Mouse (Mus musculus): ENCODE measurements around the gene Them5. TPM values are rescaled to one million over a fixed set of nuclear protein-coding genes. Genes with fewer than 3 reads are reported as not detected.

The Them5 gene
- polyA plus RNA-seq, 1 experiment from 2014 or later, result 199 TPM

- no peak for ATAC-seq (ENCODE audit: insufficient number of reproducible peaks, low FRiP score, low TSS enrichment, low read depth)
- H3K4me1 ChIP-seq, result no peaks in the 10 kb centered on the region
- H3K27me3 ChIP-seq, result no peaks in the 10 kb centered on the region
- H3K4me3 ChIP-seq, result no peak overlapping the region
- H3K36me3 ChIP-seq, result no peaks in the 10 kb centered on the region
- H3K9me3 ChIP-seq, result no peaks in the 10 kb centered on the region
- no peak overlapping the region for H3K27ac ChIP-seq
- H3K9ac ChIP-seq, result no peak overlapping the region
- 70% methylated on average over 3 of the region's 3 CpGs for WGBS
- H3K4me2 ChIP-seq, result no peak overlapping the region
Measured at GRCm38 (mm10) chr3:94344897-94345296, 3.0 kb downstream of the Them5 start.

- Histone ChIP-seq H3K27me3 (no peaks in the 10 kb centered on the region), H3K4me2 (no peak overlapping the region), H3K27ac (no peak overlapping the region), H3K4me1 (no peaks in the 10 kb centered on the region), H3K4me3 (no peak overlapping the region), H3K9me3 (no peaks in the 10 kb centered on the region), H3K36me3 (no peaks in the 10 kb centered on the region), H3K9ac (no peak overlapping the region)
- no peak for ATAC-seq (ENCODE audit: insufficient number of reproducible peaks, low FRiP score, low TSS enrichment, low read depth)
- WGBS, result 79% methylated on average over 2 of the region's 2 CpGs
Measured at GRCm38 (mm10) chr3:94348146-94348545, 6.2 kb downstream of the Them5 start.

- ATAC-seq (ENCODE audit: insufficient number of reproducible peaks, low FRiP score, low TSS enrichment, low read depth), result no peak
- Histone ChIP-seq H3K9ac (no peak overlapping the region), H3K27ac (no peak overlapping the region), H3K4me3 (no peak overlapping the region), H3K4me1 (peaks cover 21% of the 10 kb centered on the region), H3K27me3 (peaks cover 18% of the 10 kb centered on the region), H3K9me3 (no peaks in the 10 kb centered on the region), H3K36me3 (no peaks in the 10 kb centered on the region), H3K4me2 (no peak overlapping the region)
- 0% methylated on average over 1 of the region's 1 CpGs for WGBS
Measured at GRCm38 (mm10) chr3:94360812-94361211, 18.9 kb downstream of the Them5 start.

GRCm38 (mm10) chr3:94362138-94362537 is 20.2 kb downstream of the Them5 start, which contains the start of gene C2cd4d:
Gene C2cd4d, plus strand, starts transcription at chr3:94362438.
- H3K36me3 ChIP-seq, result no peaks in the 10 kb centered on the region
- peak within 1 kb of the TSS; percentile 79 for H3K9ac ChIP-seq
- H3K4me2 ChIP-seq, result peak within 1 kb of the TSS; percentile 92
- peaks cover 18% of the 10 kb centered on the region for H3K27me3 ChIP-seq
- no peaks in the 10 kb centered on the region for H3K9me3 ChIP-seq
- no peak within 1 kb of the TSS for H3K27ac ChIP-seq
- ATAC-seq (ENCODE audit: insufficient number of reproducible peaks, low FRiP score, low TSS enrichment, low read depth), result no peak
- 63% methylated on average over 7 of the region's 7 CpGs for WGBS
- H3K4me3 ChIP-seq, result peak within 1 kb of the TSS; percentile 60
- H3K4me1 ChIP-seq, result peaks cover 21% of the 10 kb centered on the region

GRCm38 (mm10) chr3:94363291-94364153 is 21.6 kb downstream of the Them5 start:
- H3K4me1 ChIP-seq, result peaks cover 21% of the 10 kb centered on the region
- peak overlapping the region; percentile 79 for H3K9ac ChIP-seq
- peak overlapping the region; percentile 60 for H3K4me3 ChIP-seq
- H3K9me3 ChIP-seq, result no peaks in the 10 kb centered on the region
- H3K4me2 ChIP-seq, result peak overlapping the region; percentile 92
- H3K27ac ChIP-seq, result peak overlapping the region; percentile 27; the same call in 1 of the 2 replicates
- H3K27me3 ChIP-seq, result peaks cover 18% of the 10 kb centered on the region
- 5% methylated on average over 96 of the region's 97 CpGs for WGBS
- H3K36me3 ChIP-seq, result no peaks in the 10 kb centered on the region
- ATAC-seq (ENCODE audit: insufficient number of reproducible peaks, low FRiP score, low TSS enrichment, low read depth), result peak; percentile 58

- ATAC-seq (ENCODE audit: insufficient number of reproducible peaks, low FRiP score, low TSS enrichment, low read depth), result no peak
- Histone ChIP-seq H3K36me3 (no peaks in the 10 kb centered on the region), H3K4me2 (peak overlapping the region; percentile 92), H3K27ac (no peak overlapping the region), H3K4me1 (peaks cover 21% of the 10 kb centered on the region), H3K4me3 (peak overlapping the region; percentile 60), H3K9me3 (no peaks in the 10 kb centered on the region), H3K9ac (peak overlapping the region; percentile 79), H3K27me3 (peaks cover 18% of the 10 kb centered on the region)
- WGBS, result 5% methylated on average over 21 of the region's 23 CpGs
Measured at GRCm38 (mm10) chr3:94364154-94364526, 22.2 kb downstream of the Them5 start.

GRCm38 (mm10) chr3:94366761-94367160 is 24.9 kb downstream of the Them5 start:
- 19% methylated on average over 3 of the region's 3 CpGs for WGBS
- no peak for ATAC-seq (ENCODE audit: insufficient number of reproducible peaks, low FRiP score, low TSS enrichment, low read depth)
- H3K4me2 ChIP-seq, result no peak overlapping the region
- no peaks in the 10 kb centered on the region for H3K9me3 ChIP-seq
- no peak overlapping the region for H3K4me3 ChIP-seq
- H3K36me3 ChIP-seq, result no peaks in the 10 kb centered on the region
- H3K27ac ChIP-seq, result no peak overlapping the region
- H3K27me3 ChIP-seq, result peaks cover 18% of the 10 kb centered on the region
- H3K9ac ChIP-seq, result no peak overlapping the region
- H3K4me1 ChIP-seq, result peaks cover 22% of the 10 kb centered on the region

- peaks cover 27% of the 10 kb centered on the region for H3K4me1 ChIP-seq
- no peak overlapping the region for H3K9ac ChIP-seq
- H3K4me3 ChIP-seq, result no peak overlapping the region
- H3K36me3 ChIP-seq, result no peaks in the 10 kb centered on the region
- no peaks in the 10 kb centered on the region for H3K9me3 ChIP-seq
- H3K4me2 ChIP-seq, result no peak overlapping the region
- peaks cover 11% of the 10 kb centered on the region for H3K27me3 ChIP-seq
- no peak overlapping the region for H3K27ac ChIP-seq
- ATAC-seq (ENCODE audit: insufficient number of reproducible peaks, low FRiP score, low TSS enrichment, low read depth), result no peak
- WGBS, result 84% methylated on average over 6 of the region's 6 CpGs
Measured at GRCm38 (mm10) chr3:94367511-94367910, 25.6 kb downstream of the Them5 start.

GRCm38 (mm10) chr3:94368631-94369030 is 26.7 kb downstream of the Them5 start:
- H3K27me3 ChIP-seq, result peaks cover 5% of the 10 kb centered on the region; the same call in 1 of the 2 replicates
- WGBS, result 53% methylated on average over 6 of the region's 6 CpGs
- H3K4me2 ChIP-seq, result no peak overlapping the region
- H3K4me1 ChIP-seq, result peaks cover 29% of the 10 kb centered on the region
- H3K27ac ChIP-seq, result no peak overlapping the region
- no peak overlapping the region for H3K9ac ChIP-seq
- ATAC-seq (ENCODE audit: insufficient number of reproducible peaks, low FRiP score, low TSS enrichment, low read depth), result no peak
- no peaks in the 10 kb centered on the region for H3K9me3 ChIP-seq
- H3K36me3 ChIP-seq, result no peaks in the 10 kb centered on the region
- H3K4me3 ChIP-seq, result no peak overlapping the region

GRCm38 (mm10) chr3:94369709-94370108 is 27.8 kb downstream of the Them5 start:
- no peak overlapping the region for H3K4me3 ChIP-seq
- peaks cover 5% of the 10 kb centered on the region; the same call in 1 of the 2 replicates for H3K27me3 ChIP-seq
- no peaks in the 10 kb centered on the region for H3K9me3 ChIP-seq
- H3K36me3 ChIP-seq, result no peaks in the 10 kb centered on the region
- peaks cover 27% of the 10 kb centered on the region for H3K4me1 ChIP-seq
- 45% methylated on average over 2 of the region's 2 CpGs for WGBS
- H3K9ac ChIP-seq, result no peak overlapping the region
- no peak for ATAC-seq (ENCODE audit: insufficient number of reproducible peaks, low FRiP score, low TSS enrichment, low read depth)
- H3K27ac ChIP-seq, result no peak overlapping the region
- H3K4me2 ChIP-seq, result no peak overlapping the region

- Histone ChIP-seq H3K9me3 (no peaks in the 10 kb centered on the region), H3K36me3 (no peaks in the 10 kb centered on the region), H3K4me2 (peak overlapping the region; percentile 33), H3K9ac (no peak overlapping the region), H3K4me3 (peak overlapping the region; percentile 10; the same call in 1 of the 2 replicates), H3K27me3 (no peaks in the 10 kb centered on the region), H3K27ac (0 out of 2 replicates have a peak overlapping the region, but pooled peaks have one; percentile 22), H3K4me1 (peaks cover 35% of the 10 kb centered on the region)
- 2% methylated on average over 11 of the region's 11 CpGs for WGBS
- ATAC-seq (ENCODE audit: insufficient number of reproducible peaks, low FRiP score, low TSS enrichment, low read depth), result no peak
Measured at GRCm38 (mm10) chr3:94371637-94372036, 29.7 kb downstream of the Them5 start.

- 3% methylated on average over 3 of the region's 3 CpGs for WGBS
- Histone ChIP-seq H3K4me1 (peaks cover 38% of the 10 kb centered on the region), H3K27ac (0 out of 2 replicates have a peak overlapping the region, but pooled peaks have one; percentile 22), H3K9ac (no peak overlapping the region), H3K9me3 (no peaks in the 10 kb centered on the region), H3K4me2 (0 out of 2 replicates have a peak overlapping the region, but pooled peaks have one; percentile 33), H3K4me3 (peak overlapping the region; percentile 10; the same call in 1 of the 2 replicates), H3K27me3 (no peaks in the 10 kb centered on the region), H3K36me3 (no peaks in the 10 kb centered on the region)
- no peak for ATAC-seq (ENCODE audit: insufficient number of reproducible peaks, low FRiP score, low TSS enrichment, low read depth)
Measured at GRCm38 (mm10) chr3:94372038-94372437, 30.1 kb downstream of the Them5 start.

All from limb, embryonic 15.5 days (tissue).